Mouse (Mus musculus) kidney, adult 2 months (tissue): ENCODE measurements around the gene Tas1r3.

ENCODE experiments used
- CTCF ChIP-seq: fragments of 200-500 bp; conservative IDR thresholded peaks from 2 replicates; pipeline ENCODE4 v1.5.1; 2011; ENCODE audit warnings: low read depth, mild to moderate bottlenecking, control low read depth, low read length, moderate library complexity, mixed read lengths; ENCODE audit not compliant: insufficient read depth, insufficient read length
- POLR2A ChIP-seq: fragments of 200-500 bp; IDR thresholded peaks from one replicate; pipeline ENCODE4 v1.6.1; 2011; ENCODE audit warnings: low read depth, low read length, control low read depth

GRCm38 (mm10) chr4:155887674-155888073, 24.5 kb upstream of the Tas1r3 start:
- no peak for TF ChIP-seq CTCF
- no peak for TF ChIP-seq POLR2A
